Comparison of ENCODE assay signal across 7 mouse cellular contexts in the genomic region with DNA sequence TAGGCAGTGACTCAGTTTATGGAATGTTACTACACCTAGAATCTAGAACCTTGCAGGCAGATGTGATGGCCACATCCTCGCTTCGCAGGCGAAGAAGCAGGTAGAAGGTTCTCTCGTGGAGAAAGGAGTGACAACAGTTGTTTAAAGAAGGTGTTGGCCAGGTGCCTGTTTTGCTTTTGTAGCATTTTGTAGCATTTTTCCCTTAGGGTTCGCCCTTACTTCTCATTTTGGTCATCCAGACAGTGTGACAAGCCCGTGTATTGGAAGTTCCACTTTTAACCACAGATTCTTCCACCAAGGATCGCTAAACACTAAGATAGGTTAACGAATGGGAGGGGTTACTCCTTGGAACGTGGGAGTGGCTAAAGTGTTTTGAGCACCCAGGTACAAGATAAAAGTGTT. TPM values are rescaled to one million over a fixed set of nuclear protein-coding genes. Genes with fewer than 3 reads are reported as not detected.
DNase-seq lines count a peak whose midpoint lies in the region; ATAC-seq lines count a peak whose summit lies in the region.

No protein-coding gene starts in this region.

- WGBS in lung, embryonic 16.5 days = 16% methylated on average over 9 of the region's 9 CpGs
- 32% methylated on average over 9 of the region's 9 CpGs for WGBS in embryonic facial prominence, embryonic 11.5 days
- WGBS in limb, embryonic 10.5 days = 31% methylated on average over 9 of the region's 9 CpGs
- 21% methylated on average over 9 of the region's 9 CpGs for WGBS in neural tube, embryonic 15.5 days

- H3K9me3 ChIP-seq in lung, embryonic 16.5 days (ENCODE audit: control insufficient read depth, low read length) = no peaks in the 10 kb centered on the region
- H3K9me3 ChIP-seq in embryonic facial prominence, embryonic 11.5 days (replicated peaks; ENCODE audit: control insufficient read depth, low read length) = no peaks in the 10 kb centered on the region
- H3K9me3 ChIP-seq in limb, embryonic 10.5 days (replicated peaks) = no peaks in the 10 kb centered on the region
- no peaks in the 10 kb centered on the region for H3K9me3 ChIP-seq in neural tube, embryonic 15.5 days (replicated peaks)

- H3K27me3 ChIP-seq in lung, embryonic 16.5 days (ENCODE audit: control insufficient read depth, insufficient read depth, low read depth, low read length) = no peaks in the 10 kb centered on the region
- no peaks in the 10 kb centered on the region for H3K27me3 ChIP-seq in embryonic facial prominence, embryonic 11.5 days (ENCODE audit: control insufficient read depth, insufficient read depth, low read length)
- no peaks in the 10 kb centered on the region for H3K27me3 ChIP-seq in limb, embryonic 10.5 days (ENCODE audit: low read depth, poor library complexity, severe bottlenecking)
- H3K27me3 ChIP-seq in neural tube, embryonic 15.5 days (replicated peaks) = no peaks in the 10 kb centered on the region

- H3K9ac ChIP-seq in lung, embryonic 16.5 days (ENCODE audit: low read length) = peak overlapping the region; percentile 77
- peak overlapping the region; percentile 82 for H3K9ac ChIP-seq in embryonic facial prominence, embryonic 11.5 days (replicated peaks; ENCODE audit: low read length)
- peak overlapping the region; percentile 82 for H3K9ac ChIP-seq in neural tube, embryonic 15.5 days (replicated peaks)

- no peak for ATAC-seq in lung, embryonic 16.5 days (ENCODE audit: low read depth)
- no peak for ATAC-seq in embryonic facial prominence, embryonic 11.5 days (replicated peaks; ENCODE audit: insufficient number of reproducible peaks, low FRiP score, low TSS enrichment, low read depth)
- no peak for ATAC-seq in neural tube, embryonic 15.5 days (ENCODE audit: low FRiP score)

- H3K4me1 ChIP-seq in lung, embryonic 16.5 days (replicated peaks; ENCODE audit: control insufficient read depth, insufficient read depth, low read length) = peaks cover 24% of the 10 kb centered on the region
- no peaks in the 10 kb centered on the region; the same call in 1 of the 2 replicates for H3K4me1 ChIP-seq in embryonic facial prominence, embryonic 11.5 days (ENCODE audit: control insufficient read depth, insufficient read depth, low read length)
- peaks cover 38% of the 10 kb centered on the region for H3K4me1 ChIP-seq in limb, embryonic 10.5 days
- peaks cover 62% of the 10 kb centered on the region for H3K4me1 ChIP-seq in neural tube, embryonic 15.5 days

- H3K4me3 ChIP-seq in lung, embryonic 16.5 days (ENCODE audit: low read length) = peak overlapping the region; percentile 68
- peak overlapping the region; percentile 85 for H3K4me3 ChIP-seq in embryonic facial prominence, embryonic 11.5 days (ENCODE audit: low read depth, low read length)
- H3K4me3 ChIP-seq in limb, embryonic 10.5 days = peak overlapping the region; percentile 74
- peak overlapping the region; percentile 80 for H3K4me3 ChIP-seq in neural tube, embryonic 15.5 days (replicated peaks)

- H3K36me3 ChIP-seq in lung, embryonic 16.5 days (ENCODE audit: control insufficient read depth, insufficient read depth, low read length) = no peaks in the 10 kb centered on the region
- H3K36me3 ChIP-seq in embryonic facial prominence, embryonic 11.5 days (replicated peaks; ENCODE audit: control insufficient read depth, insufficient read depth, low read depth, low read length) = no peaks in the 10 kb centered on the region
- H3K36me3 ChIP-seq in limb, embryonic 10.5 days = peaks cover 29% of the 10 kb centered on the region
- no peaks in the 10 kb centered on the region for H3K36me3 ChIP-seq in neural tube, embryonic 15.5 days

- peak overlapping the region; percentile 83 for H3K4me2 ChIP-seq in lung, embryonic 16.5 days (ENCODE audit: low read depth, low read length)
- peak overlapping the region; percentile 76 for H3K4me2 ChIP-seq in embryonic facial prominence, embryonic 11.5 days (ENCODE audit: low read depth, low read length)
- H3K4me2 ChIP-seq in neural tube, embryonic 15.5 days = peak overlapping the region; percentile 77

- DNase-seq in lung, postnatal 10 days = no peak
- no peak for DNase-seq in embryonic facial prominence, embryonic 11.5 days (ENCODE audit: low spot score)
- DNase-seq in limb, embryonic 10.5 days (ENCODE audit: low spot score) = no peak
- no peak for DNase-seq in layer of hippocampus, postnatal 25 days (ENCODE audit: extremely low spot score in 1 of 2, low spot score in 1 of 2)
- DNase-seq in left cerebral cortex, adult 18-20 months (ENCODE audit: low spot score in 2 of 2) = no peak

- H3K27ac ChIP-seq in lung, embryonic 16.5 days (ENCODE audit: low read length) = peak overlapping the region; percentile 83
- no peak overlapping the region for H3K27ac ChIP-seq in embryonic facial prominence, embryonic 11.5 days (replicated peaks; ENCODE audit: low read depth, low read length)
- H3K27ac ChIP-seq in limb, embryonic 10.5 days = peak overlapping the region; percentile 96
- peak overlapping the region; percentile 97 for H3K27ac ChIP-seq in neural tube, embryonic 15.5 days (replicated peaks)

RNA-seq across cellular contexts. Expression of gene Srebf2, which starts 1.5 kb away (rescaled TPM):
- 105 and 108 TPM in 2 replicates for polyA plus RNA-seq in lung, embryonic 16.5 days (2015; fragmentation: Nextera tagmentation; extraction: Ambion mirVana)
- polyA plus RNA-seq in embryonic facial prominence, embryonic 11.5 days (2014; fragmentation: Nextera tagmentation; extraction: Ambion mirVana) = 105 and 109 TPM in 2 replicates
- polyA plus RNA-seq in limb, embryonic 10.5 days (2016; fragmentation: Nextera tagmentation; extraction: Ambion mirVana) = 182 and 190 TPM in 2 replicates
- polyA plus RNA-seq in neural tube, embryonic 15.5 days (2015; fragmentation: Nextera tagmentation; extraction: Ambion mirVana) = 187 and 190 TPM in 2 replicates
- 100 to 1,000 TPM; 172 to 174 TPM for total RNA-seq in layer of hippocampus, postnatal 25 days (2021)
- total RNA-seq in left cerebral cortex, adult 18-20 months (2021) = 100 to 1,000 TPM; 213 to 223 TPM

RNA-seq across cellular contexts. Expression of gene Ccdc134, which starts 20.8 kb away (rescaled TPM):
- 16.9 and 17.1 TPM in 2 replicates for polyA plus RNA-seq in lung, embryonic 16.5 days (2015; fragmentation: Nextera tagmentation; extraction: Ambion mirVana)
- 19.9 and 21.0 TPM in 2 replicates for polyA plus RNA-seq in embryonic facial prominence, embryonic 11.5 days (2014; fragmentation: Nextera tagmentation; extraction: Ambion mirVana)
- 22.8 and 23.6 TPM in 2 replicates for polyA plus RNA-seq in limb, embryonic 10.5 days (2016; fragmentation: Nextera tagmentation; extraction: Ambion mirVana)
- polyA plus RNA-seq in neural tube, embryonic 15.5 days (2015; fragmentation: Nextera tagmentation; extraction: Ambion mirVana) = 11.1 and 13.6 TPM in 2 replicates
- 10 to 100 TPM; 11.2 to 15.8 TPM for total RNA-seq in layer of hippocampus, postnatal 25 days (2021)
- 10 to 100 TPM; 11.1 to 12.6 TPM for total RNA-seq in left cerebral cortex, adult 18-20 months (2021)
